Mouse (Mus musculus) c-Kit-negative CD71-positive TER-119-positive erythroid progenitor cells, embryonic 14.5 days (primary cell): Measurements from ENCODE around the gene Adam26a.
"Not testable (repeated sequence)": the region's sequence is repeated elsewhere in the genome, so short reads cannot be mapped to it uniquely, and the experiment has no call there.

Source experiments
- DNase-seq: peaks from one replicate; pipeline ENCODE4 v3.0.0-alpha.2; 2013; ENCODE audit warnings: low read depth, low spot score

Adam26a gene

DNA sequence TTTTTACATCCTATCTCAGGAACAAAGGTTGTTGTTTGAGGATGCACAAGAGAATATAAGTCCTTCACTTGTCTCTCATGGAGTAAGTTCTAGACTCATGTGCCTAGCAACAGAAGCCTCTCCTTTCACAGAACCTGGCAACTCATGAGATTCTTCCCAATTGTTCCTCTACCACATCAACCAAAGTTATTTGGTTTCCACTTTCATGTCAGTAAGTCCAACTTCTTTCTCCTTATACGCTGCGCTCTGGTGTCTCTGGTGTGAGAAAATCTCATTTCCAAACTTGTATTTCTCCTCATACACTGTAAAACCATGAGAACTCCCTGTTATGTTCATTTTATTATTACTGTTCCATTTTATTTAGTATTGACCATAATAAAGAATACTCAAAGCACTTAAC is at the start of gene Adam26a:
TSS of gene Adam26a (minus strand) at position 101 of the 400 bp plus-strand sequence.
- DNase-seq = not testable (repeated sequence)

DNA sequence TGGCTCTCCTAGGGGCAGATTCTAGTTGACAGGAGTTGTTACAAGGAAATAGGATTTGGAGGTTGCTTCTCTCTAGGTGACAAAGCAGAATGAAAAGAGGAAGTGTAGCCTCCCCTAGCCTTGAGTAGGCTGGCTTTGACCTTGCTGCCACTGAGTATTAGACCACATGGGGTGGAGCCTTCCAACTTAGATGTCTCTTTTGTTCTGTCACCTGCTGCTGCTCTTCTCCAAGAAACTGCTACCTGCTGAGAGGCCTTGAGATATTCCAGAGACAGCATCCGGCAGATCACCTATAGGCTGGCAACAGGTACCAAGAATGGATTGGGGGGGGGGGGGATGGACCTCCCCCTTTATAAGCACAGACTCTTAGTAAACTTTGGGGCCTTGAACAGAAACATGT is 39.5 kb upstream of the Adam26a start:
- DNase-seq = no peak

DNA sequence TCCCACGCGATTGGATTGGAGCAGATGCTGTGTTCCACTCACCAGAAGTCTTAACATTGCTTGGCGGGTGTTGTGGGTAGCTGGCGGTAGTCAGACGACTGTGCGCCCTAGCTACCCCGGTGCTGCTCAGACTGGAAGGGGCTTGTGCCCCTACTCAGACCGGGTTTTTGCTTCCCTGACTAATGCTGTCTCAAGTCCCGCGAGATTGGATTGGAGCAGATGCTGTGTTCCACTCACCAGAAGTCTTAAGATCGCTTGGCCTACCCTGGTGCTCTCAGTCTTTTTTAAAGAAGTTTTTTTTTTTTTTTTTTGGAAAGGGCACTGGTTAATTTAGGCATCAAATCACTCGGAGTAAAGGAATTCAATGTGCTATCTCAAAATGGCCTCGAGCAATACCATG is 27.1 kb upstream of the Adam26a start:
- not testable (repeated sequence) for DNase-seq

DNA sequence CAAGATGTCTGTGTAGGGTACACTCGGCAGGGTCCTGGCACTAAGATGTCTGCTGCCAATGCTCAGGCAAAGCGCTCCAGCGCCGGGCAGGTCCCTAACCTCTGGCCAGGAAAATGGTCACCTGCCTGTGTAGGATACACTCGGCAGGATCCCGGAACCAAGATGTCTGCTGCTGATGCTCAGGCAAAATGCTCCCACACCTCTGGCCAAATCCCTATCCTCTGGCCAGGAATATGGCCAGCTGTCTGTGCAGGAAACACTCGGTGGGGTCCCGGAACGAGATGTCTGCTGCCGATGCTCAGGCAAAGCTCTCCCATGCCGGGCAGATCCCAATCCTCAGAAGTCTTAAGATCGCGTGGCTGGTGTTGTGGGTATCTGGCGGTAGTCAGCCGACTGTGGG is 26.7 kb upstream of the Adam26a start:
- not testable (repeated sequence) for DNase-seq

DNA sequence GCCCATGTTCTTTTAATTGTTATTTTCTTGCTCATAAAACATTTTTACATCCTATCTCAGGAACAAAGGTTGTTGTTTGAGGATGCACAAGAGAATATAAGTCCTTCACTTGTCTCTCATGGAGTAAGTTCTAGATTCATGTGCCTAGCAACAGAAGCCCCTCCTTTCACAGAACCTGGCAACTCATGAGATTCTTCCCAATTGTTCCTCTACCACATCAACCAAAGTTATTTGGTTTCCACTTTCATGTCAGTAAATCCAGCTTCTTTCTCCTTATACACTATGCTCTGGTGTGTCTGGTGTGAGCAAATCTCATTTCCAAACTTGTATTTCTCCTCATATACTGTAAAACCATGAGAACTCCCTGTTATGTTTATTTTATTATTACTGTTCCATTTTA is 48.5 kb downstream of the Adam26a start, which contains the start of gene Adam26b:
TSS of gene Adam26b (minus strand) at position 101 of the 400 bp plus-strand sequence.
- not testable (repeated sequence) for DNase-seq
